Mouse (Mus musculus): ENCODE measurements around the gene Sema3a. TPM values are rescaled to one million over a fixed set of nuclear protein-coding genes. Genes with fewer than 3 reads are reported as not detected.

Gene Sema3a
- polyA plus RNA-seq, 1 experiment from 2014 or later: 16.6 TPM

DNA sequence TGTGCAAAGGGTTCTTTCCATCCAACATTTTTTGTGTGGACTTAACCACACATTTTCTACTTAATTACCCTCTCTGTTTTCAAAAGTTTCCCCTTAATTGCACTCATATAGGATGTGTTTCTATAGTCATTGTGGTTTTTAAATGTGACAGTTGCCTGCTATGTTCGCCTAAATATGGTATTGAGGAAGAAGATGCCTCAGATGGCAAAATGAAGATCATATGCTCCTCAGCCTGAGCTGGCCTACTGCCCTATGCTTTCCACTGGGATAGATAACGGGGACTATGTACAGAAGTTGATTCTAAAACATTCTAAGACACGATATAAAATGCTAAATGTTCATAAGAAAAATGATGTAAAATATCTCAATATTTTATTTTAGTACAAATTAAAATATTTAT is 138.3 kb downstream of the Sema3a start:
- Histone ChIP-seq H3K4me2 (ENCODE audit: low read length) (no peak overlapping the region), H3K9me3 (replicated peaks; ENCODE audit: control insufficient read depth, low read length) (no peaks in the 10 kb centered on the region), H3K4me3 (ENCODE audit: low read depth, low read length) (no peak overlapping the region), H3K36me3 (ENCODE audit: control insufficient read depth, insufficient read depth, low read length) (no peaks in the 10 kb centered on the region), H3K4me1 (ENCODE audit: control insufficient read depth, insufficient read depth, low read length) (no peaks in the 10 kb centered on the region), H3K27ac (ENCODE audit: low read depth, low read length) (no peak overlapping the region), H3K27me3 (replicated peaks; ENCODE audit: control insufficient read depth, insufficient read depth, low read length) (no peaks in the 10 kb centered on the region), H3K9ac (ENCODE audit: low read length) (no peak overlapping the region)
- no peak; the same call in 1 of the 2 replicates for ATAC-seq
- DNase-seq (ENCODE audit: low spot score): no peak
- WGBS: 48% methylated on average over 3 of the region's 3 CpGs

DNA sequence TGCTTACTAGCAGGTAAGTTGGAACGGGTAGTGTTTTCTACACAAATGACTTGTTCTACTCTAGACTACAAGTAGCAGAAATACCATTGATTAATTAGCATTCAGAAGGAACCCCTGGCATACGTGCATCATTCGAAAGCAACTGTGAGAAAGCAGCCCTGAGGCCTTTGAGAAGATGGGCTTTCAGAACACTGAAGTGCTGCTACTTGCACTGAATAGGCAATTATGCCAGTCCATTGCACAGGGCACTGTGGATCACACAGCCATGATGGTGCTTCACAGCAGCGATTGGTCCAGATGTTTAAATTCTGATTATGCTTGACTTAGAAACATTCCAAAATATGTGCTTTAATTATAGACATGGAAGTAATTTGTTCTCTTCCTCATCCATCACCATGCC is 187.5 kb downstream of the Sema3a start:
- no peaks in the 10 kb centered on the region for H3K9me3 ChIP-seq (replicated peaks; ENCODE audit: control insufficient read depth, low read length)
- DNase-seq (ENCODE audit: low spot score) (peak; percentile 69), ATAC-seq (peak; percentile 88)
- no peak overlapping the region for H3K9ac ChIP-seq (ENCODE audit: low read length)
- no peak overlapping the region for H3K4me2 ChIP-seq (ENCODE audit: low read length)
- 3% methylated on average over 4 of the region's 4 CpGs for WGBS
- H3K4me1 ChIP-seq (ENCODE audit: control insufficient read depth, insufficient read depth, low read length): peaks cover 5% of the 10 kb centered on the region; the same call in 1 of the 2 replicates
- no peak overlapping the region for H3K4me3 ChIP-seq (ENCODE audit: low read depth, low read length)
- H3K27me3 ChIP-seq (replicated peaks; ENCODE audit: control insufficient read depth, insufficient read depth, low read length): no peaks in the 10 kb centered on the region
- no peaks in the 10 kb centered on the region for H3K36me3 ChIP-seq (ENCODE audit: control insufficient read depth, insufficient read depth, low read length)
- no peak overlapping the region for H3K27ac ChIP-seq (ENCODE audit: low read depth, low read length)

DNA sequence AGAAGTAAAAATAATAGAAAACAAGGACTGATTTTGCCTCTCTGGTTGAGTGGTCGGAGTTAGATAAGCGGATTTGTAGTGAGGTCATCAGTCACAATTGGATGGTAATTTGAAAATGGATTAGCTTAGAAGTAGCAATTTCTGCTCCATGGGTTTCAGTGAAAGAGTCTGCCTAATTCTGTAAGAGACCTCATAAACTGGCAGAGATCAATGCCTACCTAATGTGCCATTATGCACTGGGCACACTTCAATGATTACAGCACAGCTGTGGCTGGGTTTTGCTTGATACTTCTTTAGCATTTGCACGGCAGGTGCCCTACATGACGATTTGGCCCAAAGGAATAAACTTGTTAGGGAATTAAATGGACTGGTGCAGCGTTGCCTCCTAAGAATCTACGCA is 188.8 kb downstream of the Sema3a start:
- H3K4me3 ChIP-seq (ENCODE audit: low read depth, low read length): no peak overlapping the region
- peak; percentile 64 for DNase-seq (ENCODE audit: low spot score)
- H3K9me3 ChIP-seq (replicated peaks; ENCODE audit: control insufficient read depth, low read length): no peaks in the 10 kb centered on the region
- H3K4me2 ChIP-seq (ENCODE audit: low read length): no peak overlapping the region
- WGBS: 6% methylated on average over 6 of the region's 6 CpGs
- H3K4me1 ChIP-seq (ENCODE audit: control insufficient read depth, insufficient read depth, low read length): peaks cover 5% of the 10 kb centered on the region; the same call in 1 of the 2 replicates
- H3K27me3 ChIP-seq (replicated peaks; ENCODE audit: control insufficient read depth, insufficient read depth, low read length): no peaks in the 10 kb centered on the region
- H3K27ac ChIP-seq (ENCODE audit: low read depth, low read length): no peak overlapping the region
- no peak overlapping the region for H3K9ac ChIP-seq (ENCODE audit: low read length)
- H3K36me3 ChIP-seq (ENCODE audit: control insufficient read depth, insufficient read depth, low read length): no peaks in the 10 kb centered on the region
- ATAC-seq: peak; percentile 60

DNA sequence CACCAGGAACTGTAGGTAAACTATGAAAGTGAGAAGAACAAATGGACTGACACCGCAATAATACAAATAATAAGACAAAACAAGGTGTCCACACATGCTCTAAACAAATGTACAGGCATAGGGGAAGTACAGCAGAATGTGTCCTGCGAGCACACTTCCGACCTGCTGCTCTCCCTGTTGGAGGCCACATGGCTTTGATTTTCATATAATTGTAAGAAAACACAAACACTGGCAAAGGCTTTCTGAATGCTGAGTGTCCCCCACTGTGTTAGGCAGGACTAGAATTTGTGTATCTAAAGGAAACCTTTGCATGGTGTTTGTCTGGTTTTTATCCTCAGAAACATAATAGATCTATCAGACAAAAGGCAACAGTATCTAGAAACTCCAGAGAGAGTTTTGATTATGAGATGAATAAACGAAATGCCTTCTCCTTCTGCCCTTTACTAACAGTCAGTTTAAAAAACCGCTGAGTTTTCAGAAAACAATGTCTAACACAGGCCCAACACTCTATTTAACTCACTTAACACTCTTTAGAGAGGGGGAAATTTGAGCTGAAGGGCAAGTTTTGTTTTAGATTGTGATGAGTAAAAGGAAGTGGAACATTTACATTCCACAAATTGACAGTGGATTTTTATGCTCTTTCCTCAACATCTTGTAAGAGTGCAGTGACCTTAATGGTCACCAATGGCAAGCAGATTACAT is 193.7 kb downstream of the Sema3a start:
- WGBS: 35% methylated on average over 5 of the region's 5 CpGs
- no peaks in the 10 kb centered on the region for H3K4me1 ChIP-seq (ENCODE audit: control insufficient read depth, insufficient read depth, low read length)
- H3K9me3 ChIP-seq (replicated peaks; ENCODE audit: control insufficient read depth, low read length): no peaks in the 10 kb centered on the region
- no peak overlapping the region for H3K4me2 ChIP-seq (ENCODE audit: low read length)
- no peak for ATAC-seq
- H3K36me3 ChIP-seq (ENCODE audit: control insufficient read depth, insufficient read depth, low read length): no peaks in the 10 kb centered on the region
- no peak for DNase-seq (ENCODE audit: low spot score)
- H3K4me3 ChIP-seq (ENCODE audit: low read depth, low read length): no peak overlapping the region
- H3K27me3 ChIP-seq (replicated peaks; ENCODE audit: control insufficient read depth, insufficient read depth, low read length): 0 out of 2 replicates have a peak, but pooled peaks cover 2% of the 10 kb centered on the region
- H3K27ac ChIP-seq (ENCODE audit: low read depth, low read length): no peak overlapping the region
- H3K9ac ChIP-seq (ENCODE audit: low read length): no peak overlapping the region

DNA sequence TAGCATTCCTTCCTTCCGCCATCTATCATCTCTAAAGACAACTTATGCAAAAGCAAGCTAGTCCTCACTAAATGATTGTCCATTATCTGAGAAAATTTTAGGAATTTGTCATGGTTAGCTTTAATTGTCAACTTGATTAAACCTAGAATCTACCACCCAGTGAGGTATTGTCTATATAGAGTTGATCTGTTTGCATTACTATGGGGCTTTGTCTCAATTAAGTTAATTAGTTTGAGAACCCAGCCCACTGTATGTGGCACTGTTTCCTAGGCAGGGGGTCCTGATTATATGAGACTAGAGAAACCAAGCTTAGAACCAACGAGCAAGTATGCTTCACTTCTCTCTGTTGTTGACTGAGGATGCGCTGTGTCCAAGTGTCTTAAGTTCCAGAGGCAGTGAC is 194.9 kb downstream of the Sema3a start:
- H3K27ac ChIP-seq (ENCODE audit: low read depth, low read length): no peak overlapping the region
- no peak overlapping the region for H3K4me2 ChIP-seq (ENCODE audit: low read length)
- no peak for ATAC-seq
- no peaks in the 10 kb centered on the region for H3K36me3 ChIP-seq (ENCODE audit: control insufficient read depth, insufficient read depth, low read length)
- no peak overlapping the region for H3K9ac ChIP-seq (ENCODE audit: low read length)
- no peaks in the 10 kb centered on the region for H3K4me1 ChIP-seq (ENCODE audit: control insufficient read depth, insufficient read depth, low read length)
- 48% methylated on average over 3 of the region's 3 CpGs for WGBS
- no peak overlapping the region for H3K4me3 ChIP-seq (ENCODE audit: low read depth, low read length)
- no peaks in the 10 kb centered on the region for H3K9me3 ChIP-seq (replicated peaks; ENCODE audit: control insufficient read depth, low read length)
- no peak for DNase-seq (ENCODE audit: low spot score)
- 0 out of 2 replicates have a peak, but pooled peaks cover 2% of the 10 kb centered on the region for H3K27me3 ChIP-seq (replicated peaks; ENCODE audit: control insufficient read depth, insufficient read depth, low read length)

DNA sequence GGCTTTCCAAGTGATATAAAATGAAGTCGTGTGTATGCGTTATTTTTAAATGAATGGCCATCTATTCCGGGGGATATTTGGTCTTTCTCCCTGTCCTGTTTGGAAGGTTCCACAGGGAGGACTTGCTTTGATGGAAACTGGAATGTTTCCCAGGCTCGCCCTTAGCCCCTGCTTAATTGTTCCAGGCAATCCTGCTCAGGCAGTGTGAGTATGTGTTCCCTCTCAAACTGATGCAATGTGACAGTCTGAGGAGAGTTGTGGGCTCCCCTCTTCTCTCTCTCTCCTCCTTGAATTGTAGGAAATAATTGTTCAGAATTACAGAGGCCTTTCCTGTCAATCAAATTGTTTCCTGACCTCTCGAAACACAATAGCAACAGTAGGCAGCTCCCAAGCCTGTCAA is 202.1 kb downstream of the Sema3a start:
- H3K4me2 ChIP-seq (ENCODE audit: low read length): no peak overlapping the region
- 39% methylated on average over 5 of the region's 5 CpGs for WGBS
- H3K27me3 ChIP-seq (replicated peaks; ENCODE audit: control insufficient read depth, insufficient read depth, low read length): no peaks in the 10 kb centered on the region
- H3K36me3 ChIP-seq (ENCODE audit: control insufficient read depth, insufficient read depth, low read length): no peaks in the 10 kb centered on the region
- no peaks in the 10 kb centered on the region for H3K9me3 ChIP-seq (replicated peaks; ENCODE audit: control insufficient read depth, low read length)
- no peak overlapping the region for H3K4me3 ChIP-seq (ENCODE audit: low read depth, low read length)
- no peak overlapping the region for H3K9ac ChIP-seq (ENCODE audit: low read length)
- ATAC-seq (no peak), DNase-seq (ENCODE audit: low spot score) (no peak)
- H3K27ac ChIP-seq (ENCODE audit: low read depth, low read length): no peak overlapping the region
- no peaks in the 10 kb centered on the region for H3K4me1 ChIP-seq (ENCODE audit: control insufficient read depth, insufficient read depth, low read length)

DNA sequence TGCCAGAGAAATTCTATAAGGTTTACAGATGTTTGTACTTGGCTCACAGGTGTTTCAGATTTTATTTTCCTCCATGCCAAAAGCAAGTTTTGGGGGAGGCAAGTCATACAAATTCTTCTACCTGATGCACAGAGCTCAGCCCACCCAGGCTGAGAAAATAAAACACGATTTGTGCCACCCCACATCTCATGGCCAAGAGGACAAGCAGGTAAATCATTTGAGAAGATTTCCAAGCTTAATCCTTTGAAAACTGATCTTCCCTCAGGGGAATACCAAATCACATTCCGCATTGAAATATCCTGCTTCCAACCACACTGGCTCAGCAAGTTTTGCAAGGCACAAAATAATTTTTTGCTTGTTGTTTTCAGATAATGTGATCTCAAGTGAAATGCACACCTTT is 206.2 kb downstream of the Sema3a start:
- DNase-seq (ENCODE audit: low spot score) (no peak), ATAC-seq (no peak)
- 73% methylated on average over 2 of the region's 2 CpGs for WGBS
- no peak overlapping the region for H3K4me3 ChIP-seq (ENCODE audit: low read depth, low read length)
- H3K4me2 ChIP-seq (ENCODE audit: low read length): no peak overlapping the region
- H3K9ac ChIP-seq (ENCODE audit: low read length): no peak overlapping the region
- H3K27me3 ChIP-seq (replicated peaks; ENCODE audit: control insufficient read depth, insufficient read depth, low read length): no peaks in the 10 kb centered on the region
- no peaks in the 10 kb centered on the region for H3K9me3 ChIP-seq (replicated peaks; ENCODE audit: control insufficient read depth, low read length)
- H3K36me3 ChIP-seq (ENCODE audit: control insufficient read depth, insufficient read depth, low read length): no peaks in the 10 kb centered on the region
- no peak overlapping the region for H3K27ac ChIP-seq (ENCODE audit: low read depth, low read length)
- no peaks in the 10 kb centered on the region for H3K4me1 ChIP-seq (ENCODE audit: control insufficient read depth, insufficient read depth, low read length)

DNA sequence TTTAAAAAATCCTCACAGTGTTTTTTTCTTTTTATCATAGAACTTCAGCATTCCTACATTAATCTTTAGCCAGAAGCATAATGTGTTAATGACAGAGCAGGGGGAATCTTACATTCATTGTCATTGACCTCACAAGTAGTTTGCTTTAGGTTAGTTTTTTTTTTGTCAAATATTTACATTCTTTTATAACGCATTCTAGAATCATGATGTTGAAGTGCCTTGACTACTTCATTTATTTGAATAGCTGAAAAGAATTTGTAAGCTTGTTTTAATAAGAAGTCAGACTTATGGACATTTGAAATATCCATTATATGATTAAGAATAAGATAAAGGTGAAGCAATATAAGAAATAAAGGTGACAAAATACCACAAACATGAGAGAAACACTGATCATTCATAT is 212.5 kb downstream of the Sema3a start:
- H3K4me1 ChIP-seq (ENCODE audit: control insufficient read depth, insufficient read depth, low read length): no peaks in the 10 kb centered on the region
- no peak overlapping the region for H3K4me3 ChIP-seq (ENCODE audit: low read depth, low read length)
- DNase-seq (ENCODE audit: low spot score) (no peak), ATAC-seq (no peak)
- no peak overlapping the region for H3K27ac ChIP-seq (ENCODE audit: low read depth, low read length)
- no peaks in the 10 kb centered on the region for H3K9me3 ChIP-seq (replicated peaks; ENCODE audit: control insufficient read depth, low read length)
- no peaks in the 10 kb centered on the region for H3K27me3 ChIP-seq (replicated peaks; ENCODE audit: control insufficient read depth, insufficient read depth, low read length)
- H3K36me3 ChIP-seq (ENCODE audit: control insufficient read depth, insufficient read depth, low read length): no peaks in the 10 kb centered on the region
- no peak overlapping the region for H3K9ac ChIP-seq (ENCODE audit: low read length)
- WGBS: 95% methylated on average over 1 of the region's 1 CpGs
- H3K4me2 ChIP-seq (ENCODE audit: low read length): no peak overlapping the region

DNA sequence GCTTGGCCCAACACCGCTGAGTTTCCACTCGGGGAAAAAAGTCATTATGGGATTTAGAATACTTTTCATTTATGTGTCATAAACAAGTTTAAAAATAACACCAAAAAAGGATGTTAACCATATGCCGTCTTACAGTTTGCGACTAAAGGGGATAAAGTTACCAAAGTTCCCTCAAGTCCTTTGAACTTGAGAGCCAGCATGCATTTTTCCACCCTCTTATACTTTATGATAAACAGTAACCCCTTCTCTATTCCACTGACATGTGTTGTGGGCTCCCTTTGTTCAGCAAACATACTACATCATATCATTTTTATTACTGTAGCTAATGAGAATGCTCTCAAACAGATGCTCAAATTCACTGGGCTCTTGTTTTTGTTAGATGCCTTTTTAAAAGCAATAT is 221.9 kb downstream of the Sema3a start:
- DNase-seq (ENCODE audit: low spot score) (no peak), ATAC-seq (no peak)
- Histone ChIP-seq H3K27me3 (replicated peaks; ENCODE audit: control insufficient read depth, insufficient read depth, low read length) (no peaks in the 10 kb centered on the region), H3K9ac (ENCODE audit: low read length) (no peak overlapping the region), H3K4me3 (ENCODE audit: low read depth, low read length) (no peak overlapping the region), H3K27ac (ENCODE audit: low read depth, low read length) (no peak overlapping the region), H3K4me2 (ENCODE audit: low read length) (no peak overlapping the region), H3K36me3 (ENCODE audit: control insufficient read depth, insufficient read depth, low read length) (no peaks in the 10 kb centered on the region), H3K4me1 (ENCODE audit: control insufficient read depth, insufficient read depth, low read length) (no peaks in the 10 kb centered on the region), H3K9me3 (replicated peaks; ENCODE audit: control insufficient read depth, low read length) (no peaks in the 10 kb centered on the region)
- WGBS: 87% methylated on average over 4 of the region's 4 CpGs

All from forebrain, embryonic 14.5 days (tissue).